Mouse (Mus musculus): Measurements from ENCODE around the gene Pcnx2. TPM values are rescaled to one million over a fixed set of nuclear protein-coding genes. Genes with fewer than 3 reads are reported as not detected.

Pcnx2 gene
- polyA plus RNA-seq, 1 experiment = 0.01 TPM

DNA sequence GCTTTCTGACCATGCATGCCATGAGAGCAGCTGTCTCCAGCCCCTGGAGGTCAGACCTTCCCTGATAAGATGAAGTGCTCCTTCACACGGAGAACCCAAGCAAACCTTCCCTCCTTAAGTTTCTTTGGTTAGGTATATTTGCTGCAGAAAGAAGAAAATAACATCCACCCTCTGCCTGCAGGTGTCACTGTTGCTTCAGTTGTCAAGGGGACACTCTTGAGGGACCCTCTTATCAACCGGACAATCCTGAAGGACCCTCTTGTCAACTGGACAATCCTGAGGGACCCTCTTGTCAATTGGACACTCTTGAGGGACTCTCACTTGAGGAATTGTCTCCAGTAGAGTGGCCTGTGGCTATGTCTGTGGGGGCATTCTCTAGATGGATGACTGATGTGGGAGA is 73.4 kb downstream of the Pcnx2 start:
- Histone ChIP-seq H3K79me2 (ENCODE audit: control insufficient read depth, insufficient read depth) (no peaks in the 10 kb centered on the region), H3K36me3 (ENCODE audit: control insufficient read depth, insufficient read depth) (no peaks in the 10 kb centered on the region), H3K4me2 (ENCODE audit: low read depth) (no peak overlapping the region), H3K27me3 (ENCODE audit: control insufficient read depth, insufficient read depth, insufficient read length) (peaks cover 10% of the 10 kb centered on the region), H3ac (ENCODE audit: control insufficient read depth, insufficient read length) (no peak overlapping the region), H3K4me3 (no peak overlapping the region)
- TF ChIP-seq MYOG (IDR thresholded peaks at IDR 0.05; ENCODE audit: control insufficient read depth in 1 of 3, insufficient read depth in 1 of 3, insufficient read length in 2 of 3, low read depth in 2 of 3) (no peak), USF1 (IDR thresholded peaks at IDR 0.05; ENCODE audit: low read depth) (no peak), REST (IDR thresholded peaks at IDR 0.05; ENCODE audit: insufficient read depth, insufficient read length) (no peak), TCF12 (IDR thresholded peaks at IDR 0.05; ENCODE audit: insufficient read depth, poor library complexity, severe bottlenecking) (no peak), POLR2AphosphoS2 (IDR thresholded peaks at IDR 0.05; ENCODE audit: insufficient read length, low read depth) (no peak), MYOD1 (IDR thresholded peaks at IDR 0.05; ENCODE audit: control insufficient read depth in 1 of 3, insufficient read length in 2 of 3, low read depth in 2 of 3) (no peak), E2F4 (IDR thresholded peaks at IDR 0.05; ENCODE audit: insufficient read depth) (no peak)

DNA sequence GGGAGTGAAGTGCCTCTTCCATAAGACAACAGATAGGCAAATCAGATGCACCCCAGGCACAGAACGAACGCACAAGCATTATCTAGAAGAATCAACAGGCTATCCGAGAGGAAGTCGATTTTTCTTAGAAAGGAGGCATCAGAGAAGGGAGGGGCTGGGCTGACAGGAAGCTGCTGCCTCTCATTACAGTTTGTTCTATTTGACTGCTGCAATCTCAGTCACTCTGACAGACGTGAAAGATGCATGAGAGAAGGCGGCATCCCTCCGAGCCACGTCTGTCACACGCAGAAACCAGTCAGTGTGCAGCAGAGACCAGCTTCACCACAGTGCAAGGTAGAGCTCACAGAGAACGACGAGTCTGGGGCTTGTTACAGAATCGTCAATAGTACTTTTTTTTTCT is 74.4 kb downstream of the Pcnx2 start:
- Histone ChIP-seq H3K4me3 (no peak overlapping the region), H3K27me3 (ENCODE audit: control insufficient read depth, insufficient read depth, insufficient read length) (peaks cover 10% of the 10 kb centered on the region), H3ac (ENCODE audit: control insufficient read depth, insufficient read length) (no peak overlapping the region), H3K79me2 (ENCODE audit: control insufficient read depth, insufficient read depth) (no peaks in the 10 kb centered on the region), H3K4me2 (ENCODE audit: low read depth) (no peak overlapping the region), H3K36me3 (ENCODE audit: control insufficient read depth, insufficient read depth) (no peaks in the 10 kb centered on the region)
- TF ChIP-seq SRF (IDR thresholded peaks at IDR 0.05; ENCODE audit: control insufficient read depth, insufficient read length, low read depth) (no peak), REST (IDR thresholded peaks at IDR 0.05; ENCODE audit: insufficient read depth, insufficient read length) (no peak), USF1 (IDR thresholded peaks at IDR 0.05; ENCODE audit: low read depth) (no peak), POLR2A (IDR thresholded peaks at IDR 0.05; ENCODE audit: insufficient read length, low read depth) (no peak), E2F4 (IDR thresholded peaks at IDR 0.05; ENCODE audit: insufficient read depth) (no peak), TCF3 (IDR thresholded peaks at IDR 0.05; ENCODE audit: insufficient read length, low read depth) (no peak), MYOD1 (IDR thresholded peaks at IDR 0.05; ENCODE audit: control insufficient read depth in 1 of 3, insufficient read length in 2 of 3, low read depth in 2 of 3) (no peak), POLR2AphosphoS2 (IDR thresholded peaks at IDR 0.05; ENCODE audit: insufficient read length, low read depth) (no peak), CEBPB (IDR thresholded peaks at IDR 0.05; ENCODE audit: insufficient read depth, poor library complexity, severe bottlenecking) (no peak), TCF12 (IDR thresholded peaks at IDR 0.05; ENCODE audit: insufficient read depth, poor library complexity, severe bottlenecking) (no peak), MYOG (IDR thresholded peaks at IDR 0.05; ENCODE audit: control insufficient read depth in 1 of 3, insufficient read depth in 1 of 3, insufficient read length in 2 of 3, low read depth in 2 of 3) (no peak), MAX (IDR thresholded peaks at IDR 0.05; ENCODE audit: low read depth) (no peak)

DNA sequence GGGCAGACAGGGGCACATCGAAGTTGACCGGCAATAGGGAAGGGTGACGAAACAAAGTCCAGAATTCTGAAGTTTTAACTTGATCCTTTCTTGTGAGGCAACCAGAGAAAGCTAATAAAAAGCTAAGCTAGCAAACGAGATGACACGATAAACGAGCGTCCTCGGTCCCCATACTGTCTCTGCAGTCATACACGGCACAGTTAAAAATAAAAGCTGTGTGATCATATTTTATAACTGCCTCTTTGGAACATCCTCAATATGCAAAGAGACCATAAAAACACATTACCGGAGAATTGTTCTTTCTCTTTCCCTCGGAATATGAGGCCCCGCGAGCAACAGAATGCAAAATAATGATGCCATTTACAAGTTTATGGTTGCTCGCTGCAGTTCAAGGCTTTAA is 76.1 kb downstream of the Pcnx2 start:
- H3K4me2 ChIP-seq (ENCODE audit: low read depth) = no peak overlapping the region
- peaks cover 15% of the 10 kb centered on the region for H3K27me3 ChIP-seq (ENCODE audit: control insufficient read depth, insufficient read depth, insufficient read length)
- H3K79me2 ChIP-seq (ENCODE audit: control insufficient read depth, insufficient read depth) = no peaks in the 10 kb centered on the region
- no peaks in the 10 kb centered on the region for H3K36me3 ChIP-seq (ENCODE audit: control insufficient read depth, insufficient read depth)
- no peak overlapping the region for H3K4me3 ChIP-seq
- no peak for TF ChIP-seq E2F4 (IDR thresholded peaks at IDR 0.05; ENCODE audit: insufficient read depth)
- no peak for TF ChIP-seq REST (IDR thresholded peaks at IDR 0.05; ENCODE audit: insufficient read depth, insufficient read length)
- no peak for TF ChIP-seq MYOD1 (IDR thresholded peaks at IDR 0.05; ENCODE audit: control insufficient read depth in 1 of 3, insufficient read length in 2 of 3, low read depth in 2 of 3)
- no peak for TF ChIP-seq POLR2AphosphoS2 (IDR thresholded peaks at IDR 0.05; ENCODE audit: insufficient read length, low read depth)
- no peak for TF ChIP-seq USF1 (IDR thresholded peaks at IDR 0.05; ENCODE audit: low read depth)
- TF ChIP-seq MAX (IDR thresholded peaks at IDR 0.05; ENCODE audit: low read depth) = no peak
- TF ChIP-seq POLR2A (IDR thresholded peaks at IDR 0.05; ENCODE audit: insufficient read length, low read depth) = no peak
- H3ac ChIP-seq (ENCODE audit: control insufficient read depth, insufficient read length) = no peak overlapping the region

- TF ChIP-seq MYOG (IDR thresholded peaks at IDR 0.05; ENCODE audit: control insufficient read depth in 1 of 3, insufficient read depth in 1 of 3, insufficient read length in 2 of 3, low read depth in 2 of 3) (no peak), E2F4 (IDR thresholded peaks at IDR 0.05; ENCODE audit: insufficient read depth) (no peak), POLR2A (IDR thresholded peaks at IDR 0.05; ENCODE audit: insufficient read length, low read depth) (no peak), REST (IDR thresholded peaks at IDR 0.05; ENCODE audit: insufficient read depth, insufficient read length) (no peak), USF1 (IDR thresholded peaks at IDR 0.05; ENCODE audit: low read depth) (no peak), TCF3 (IDR thresholded peaks at IDR 0.05; ENCODE audit: insufficient read length, low read depth) (no peak), CEBPB (IDR thresholded peaks at IDR 0.05; ENCODE audit: insufficient read depth, poor library complexity, severe bottlenecking) (no peak), MAX (IDR thresholded peaks at IDR 0.05; ENCODE audit: low read depth) (no peak), SRF (IDR thresholded peaks at IDR 0.05; ENCODE audit: control insufficient read depth, insufficient read length, low read depth) (no peak), MYOD1 (IDR thresholded peaks at IDR 0.05; ENCODE audit: control insufficient read depth in 1 of 3, insufficient read length in 2 of 3, low read depth in 2 of 3) (no peak), TCF12 (IDR thresholded peaks at IDR 0.05; ENCODE audit: insufficient read depth, poor library complexity, severe bottlenecking) (no peak), POLR2AphosphoS2 (IDR thresholded peaks at IDR 0.05; ENCODE audit: insufficient read length, low read depth) (no peak)
- no peak overlapping the region for H3K4me2 ChIP-seq (ENCODE audit: low read depth)
- H3K27me3 ChIP-seq (ENCODE audit: control insufficient read depth, insufficient read depth, insufficient read length) = peaks cover 17% of the 10 kb centered on the region
- H3K79me2 ChIP-seq (ENCODE audit: control insufficient read depth, insufficient read depth) = no peaks in the 10 kb centered on the region
- H3K36me3 ChIP-seq (ENCODE audit: control insufficient read depth, insufficient read depth) = no peaks in the 10 kb centered on the region
- no peak overlapping the region for H3ac ChIP-seq (ENCODE audit: control insufficient read depth, insufficient read length)
- H3K4me3 ChIP-seq = no peak overlapping the region
Measured at GRCm38 (mm10) chr8:125819797-125820196, 78.3 kb downstream of the Pcnx2 start.

DNA sequence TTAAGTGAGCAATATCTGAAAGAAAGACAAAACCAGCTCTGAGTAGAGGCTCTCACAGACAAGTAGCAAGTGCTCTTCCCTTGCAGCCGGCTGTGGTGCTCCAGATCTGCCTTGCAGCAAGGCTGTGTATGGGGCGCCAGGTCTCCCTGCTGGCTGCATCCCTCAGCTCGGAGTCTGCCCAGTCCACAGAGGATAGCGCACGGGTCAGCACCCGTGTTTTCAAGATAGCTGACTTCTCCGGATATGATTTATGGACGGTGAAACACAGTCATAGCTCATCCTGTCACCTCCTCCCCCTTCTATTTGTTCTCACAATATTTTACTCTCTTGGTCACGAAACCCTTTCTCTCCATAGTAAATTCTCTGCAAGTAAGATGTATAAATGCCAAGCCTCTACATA is 79.3 kb downstream of the Pcnx2 start:
- no peak overlapping the region for H3K4me3 ChIP-seq
- TF ChIP-seq CEBPB (IDR thresholded peaks at IDR 0.05; ENCODE audit: insufficient read depth, poor library complexity, severe bottlenecking) (no peak), USF1 (IDR thresholded peaks at IDR 0.05; ENCODE audit: low read depth) (no peak), E2F4 (IDR thresholded peaks at IDR 0.05; ENCODE audit: insufficient read depth) (no peak), MYOD1 (IDR thresholded peaks at IDR 0.05; ENCODE audit: control insufficient read depth in 1 of 3, insufficient read length in 2 of 3, low read depth in 2 of 3) (no peak), POLR2A (IDR thresholded peaks at IDR 0.05; ENCODE audit: insufficient read length, low read depth) (no peak)

More for the DNA sequence above, 79.3 kb downstream of the Pcnx2 start:
- Histone ChIP-seq H3K79me2 (ENCODE audit: control insufficient read depth, insufficient read depth) (no peaks in the 10 kb centered on the region), H3ac (ENCODE audit: control insufficient read depth, insufficient read length) (no peak overlapping the region), H3K36me3 (ENCODE audit: control insufficient read depth, insufficient read depth) (no peaks in the 10 kb centered on the region), H3K27me3 (ENCODE audit: control insufficient read depth, insufficient read depth, insufficient read length) (peaks cover 14% of the 10 kb centered on the region), H3K4me2 (ENCODE audit: low read depth) (no peak overlapping the region)

Measured in myocyte (in vitro differentiated cells).